Mouse (Mus musculus): Measurements from ENCODE around the gene Med14. TPM values are rescaled to one million over a fixed set of nuclear protein-coding genes. Genes with fewer than 3 reads are reported as not detected.

Gene Med14
- 10 to 100 TPM; 70.5 to 78.8 TPM for total RNA-seq (2021)
- long read RNA-seq, experiment 1, partial matches to known transcripts, result 31 of 44 reads
- long read RNA-seq, experiment 1, other reads (novel, unspliced or antisense), result 12 of 44 reads
- long read RNA-seq, experiment 2, partial matches to known transcripts, result 27 of 35 reads
- long read RNA-seq, experiment 2, other reads (novel, unspliced or antisense), result 8 of 35 reads

- peak; percentile 74 to 83 for DNase-seq (ENCODE audit: low spot score in 2 of 2)
Measured at GRCm38 (mm10) chrX:12761626-12762333, at the start of gene Med14. TSS of gene Med14 (minus strand) at chrX:12762073.

GRCm38 (mm10) chrX:12800559-12800958 is 38.7 kb upstream of the Med14 start:
- no peak for DNase-seq (ENCODE audit: low spot score in 2 of 2)

GRCm38 (mm10) chrX:12794842-12795241 is 33.0 kb upstream of the Med14 start:
- DNase-seq (ENCODE audit: low spot score in 2 of 2), result no peak

- DNase-seq (ENCODE audit: low spot score in 2 of 2), result peak in 1 of 2 experiments; percentile 2
Measured at GRCm38 (mm10) chrX:12791674-12792340, 29.9 kb upstream of the Med14 start.

- DNase-seq (ENCODE audit: low spot score in 2 of 2), result no peak
Measured at GRCm38 (mm10) chrX:12773236-12773635, 11.4 kb upstream of the Med14 start.

GRCm38 (mm10) chrX:12771561-12771960 is 9.7 kb upstream of the Med14 start:
- no peak for DNase-seq (ENCODE audit: low spot score in 2 of 2)

- DNase-seq (ENCODE audit: low spot score in 2 of 2), result no peak
Measured at GRCm38 (mm10) chrX:12768571-12768970, 6.7 kb upstream of the Med14 start.

GRCm38 (mm10) chrX:12766846-12767564 is 5.1 kb upstream of the Med14 start:
- no peak for DNase-seq (ENCODE audit: low spot score in 2 of 2)

- DNase-seq (ENCODE audit: low spot score in 2 of 2), result no peak
Measured at GRCm38 (mm10) chrX:12763127-12763834, 1.4 kb upstream of the Med14 start.

- no peak for DNase-seq (ENCODE audit: low spot score in 2 of 2)
Measured at GRCm38 (mm10) chrX:12762334-12763126, 657 bp upstream of the Med14 start.

GRCm38 (mm10) chrX:12761259-12761625 is 631 bp downstream of the Med14 start:
- peak in 1 of 2 experiments; percentile 2 for DNase-seq (ENCODE audit: low spot score in 2 of 2)

GRCm38 (mm10) chrX:12760501-12760900 is 1.4 kb downstream of the Med14 start:
- DNase-seq (ENCODE audit: low spot score in 2 of 2), result no peak

GRCm38 (mm10) chrX:12759625-12760024 is 2.2 kb downstream of the Med14 start:
- no peak for DNase-seq (ENCODE audit: low spot score in 2 of 2)

GRCm38 (mm10) chrX:12747886-12748285 is 14.0 kb downstream of the Med14 start:
- DNase-seq (ENCODE audit: low spot score in 2 of 2), result no peak

- DNase-seq (ENCODE audit: low spot score in 2 of 2), result no peak
Measured at GRCm38 (mm10) chrX:12746729-12747128, 15.1 kb downstream of the Med14 start.

- no peak for DNase-seq (ENCODE audit: low spot score in 2 of 2)
Measured at GRCm38 (mm10) chrX:12740396-12740795, 21.5 kb downstream of the Med14 start.

GRCm38 (mm10) chrX:12716036-12716435 is 45.8 kb downstream of the Med14 start:
- DNase-seq (ENCODE audit: low spot score in 2 of 2), result no peak

GRCm38 (mm10) chrX:12713796-12714195 is 48.1 kb downstream of the Med14 start:
- DNase-seq (ENCODE audit: low spot score in 2 of 2), result no peak

- DNase-seq (ENCODE audit: low spot score in 2 of 2), result no peak
Measured at GRCm38 (mm10) chrX:12686910-12687309, 75.0 kb downstream of the Med14 start.

GRCm38 (mm10) chrX:12686071-12686470 is 75.8 kb downstream of the Med14 start:
- no peak for DNase-seq (ENCODE audit: low spot score in 2 of 2)

All from left cerebral cortex, adult 18-20 months (tissue).